Mouse (Mus musculus): ENCODE data around the gene Tmem206.

DNA sequence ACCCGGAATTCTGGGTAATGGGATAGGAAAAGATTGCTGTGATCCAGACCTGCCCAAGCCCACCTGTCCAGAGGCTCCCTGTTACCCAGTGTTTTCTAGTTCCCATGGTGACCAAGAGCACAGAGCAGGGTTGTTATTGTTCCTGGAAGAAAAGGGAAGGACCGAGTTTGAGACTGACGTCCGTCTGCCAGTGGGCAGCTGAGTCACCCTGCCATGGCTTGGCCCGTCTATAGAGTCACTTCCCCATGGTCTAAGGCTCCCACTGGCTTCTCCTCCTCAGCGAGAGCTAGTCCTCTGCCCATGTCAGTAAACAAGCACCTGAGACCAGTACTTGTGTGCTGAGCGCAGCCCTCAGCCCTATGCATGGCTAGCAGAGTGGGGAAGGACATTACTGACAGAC, 44.5 kb upstream of the Tmem206 start:
- TF ChIP-seq POLR2A (IDR thresholded peaks at IDR 0.05; ENCODE audit: control insufficient read depth, extremely low read depth, insufficient read depth, low read length, poor library complexity), result no peak
- TF ChIP-seq CTCF (IDR thresholded peaks at IDR 0.05; ENCODE audit: borderline replicate concordance, control insufficient read depth, extremely low read depth, insufficient read depth, low read length, poor library complexity), result no peak

Measured in thymus, adult 2 months (tissue).